Mouse (Mus musculus): ENCODE results near the gene Mmp11. TPM values are rescaled to one million over a fixed set of nuclear protein-coding genes. Genes with fewer than 3 reads are reported as not detected.

The Mmp11 gene
- polyA plus RNA-seq, 1 experiment from 2014 or later, result 25.4 TPM

DNA sequence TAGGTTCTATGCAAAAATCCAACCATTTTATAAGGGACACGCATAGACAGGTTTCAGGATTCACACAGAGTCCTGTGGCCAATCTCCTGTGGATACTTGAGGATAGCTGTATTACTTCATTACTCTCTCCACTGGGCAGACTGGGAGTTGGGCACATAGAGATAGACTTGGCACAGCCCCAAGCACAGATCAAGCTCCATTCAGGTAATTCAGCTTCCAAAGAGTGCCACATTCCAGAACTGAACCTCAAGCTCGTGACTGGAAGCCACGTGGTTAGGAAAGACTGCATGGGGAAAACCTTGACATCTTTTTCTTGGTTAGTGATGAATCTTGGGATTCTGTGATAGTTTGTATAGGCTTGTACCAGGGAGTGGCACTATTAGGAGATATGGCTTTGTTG is 57.5 kb downstream of the Mmp11 start:
- peaks cover 7% of the 10 kb centered on the region for H3K4me1 ChIP-seq (ENCODE audit: control insufficient read depth, insufficient read depth, low read length)
- no peak overlapping the region for H3K4me3 ChIP-seq (ENCODE audit: low read length)
- H3K4me2 ChIP-seq (ENCODE audit: low read depth, low read length), result no peak overlapping the region
- H3K27ac ChIP-seq (ENCODE audit: low read length), result no peak overlapping the region
- no peaks in the 10 kb centered on the region for H3K36me3 ChIP-seq (ENCODE audit: control insufficient read depth, insufficient read depth, low read length)
- H3K27me3 ChIP-seq (replicated peaks; ENCODE audit: control insufficient read depth, insufficient read depth, low read length), result no peaks in the 10 kb centered on the region
- no peak overlapping the region for H3K9ac ChIP-seq (ENCODE audit: low read depth, low read length)
- ATAC-seq, result no peak
- no peaks in the 10 kb centered on the region for H3K9me3 ChIP-seq (ENCODE audit: control insufficient read depth, low read length)
- WGBS, result 85% methylated on average over 3 of the region's 3 CpGs

- H3K36me3 ChIP-seq (ENCODE audit: control insufficient read depth, insufficient read depth, low read length), result no peaks in the 10 kb centered on the region
- H3K27me3 ChIP-seq (replicated peaks; ENCODE audit: control insufficient read depth, insufficient read depth, low read length), result no peaks in the 10 kb centered on the region
- peak overlapping the region; percentile 66 for H3K4me2 ChIP-seq (ENCODE audit: low read depth, low read length)
- H3K27ac ChIP-seq (ENCODE audit: low read length), result no peak overlapping the region
- H3K9ac ChIP-seq (ENCODE audit: low read depth, low read length), result peak overlapping the region; percentile 58; the same call in 1 of the 2 replicates
- H3K4me1 ChIP-seq (ENCODE audit: control insufficient read depth, insufficient read depth, low read length), result peaks cover 8% of the 10 kb centered on the region
- H3K9me3 ChIP-seq (ENCODE audit: control insufficient read depth, low read length), result no peaks in the 10 kb centered on the region
- peak overlapping the region; percentile 47; the same call in 1 of the 2 replicates for H3K4me3 ChIP-seq (ENCODE audit: low read length)
- ATAC-seq, result no peak
- 36% methylated on average over 10 of the region's 10 CpGs for WGBS
Measured at GRCm38 (mm10) chr10:75873543-75874170, 62.6 kb downstream of the Mmp11 start.

Other genes starting within 250 kb of the Mmp11 start
- gene Cabin1, start 172.2 kb downstream of the Mmp11 start, polyA plus RNA-seq (2015; fragmentation: Nextera tagmentation; extraction: Ambion mirVana), result 26.4 and 27.1 TPM in 2 replicates
- 82.0 and 92.1 TPM in 2 replicates for gene Ddt, start 163.1 kb downstream of the Mmp11 start, polyA plus RNA-seq (2015; fragmentation: Nextera tagmentation; extraction: Ambion mirVana)
- not detected in 2 replicates for gene Gm20441, start 155.5 kb downstream of the Mmp11 start, polyA plus RNA-seq (2015; fragmentation: Nextera tagmentation; extraction: Ambion mirVana)
- 49.1 and 53.1 TPM in 2 replicates for gene Gstt3, start 155.1 kb downstream of the Mmp11 start, polyA plus RNA-seq (2015; fragmentation: Nextera tagmentation; extraction: Ambion mirVana)
- 16.4 and 19.2 TPM in 2 replicates for gene Gstt1, start 137.9 kb downstream of the Mmp11 start, polyA plus RNA-seq (2015; fragmentation: Nextera tagmentation; extraction: Ambion mirVana)
- gene Gstt4, start 114.0 kb downstream of the Mmp11 start, polyA plus RNA-seq (2015; fragmentation: Nextera tagmentation; extraction: Ambion mirVana), result not detected in 2 replicates
- gene Gstt2, start 99.1 kb downstream of the Mmp11 start, polyA plus RNA-seq (2015; fragmentation: Nextera tagmentation; extraction: Ambion mirVana), result 78.3 and 83.7 TPM in 2 replicates
- 1,982 and 2,201 TPM in 2 replicates for gene Mif, start 76.3 kb downstream of the Mmp11 start, polyA plus RNA-seq (2015; fragmentation: Nextera tagmentation; extraction: Ambion mirVana)
- 6.8 and 9.7 TPM in 2 replicates for gene Derl3, start 43.1 kb downstream of the Mmp11 start, polyA plus RNA-seq (2015; fragmentation: Nextera tagmentation; extraction: Ambion mirVana)
- gene Smarcb1, start 14.9 kb downstream of the Mmp11 start, polyA plus RNA-seq (2015; fragmentation: Nextera tagmentation; extraction: Ambion mirVana), result 149 and 171 TPM in 2 replicates
- gene Chchd10, start 3.4 kb downstream of the Mmp11 start, polyA plus RNA-seq (2015; fragmentation: Nextera tagmentation; extraction: Ambion mirVana), result 252 and 271 TPM in 2 replicates
- 0.29 and 0.51 TPM in 2 replicates for gene Gm867, start 4.2 kb upstream of the Mmp11 start, polyA plus RNA-seq (2015; fragmentation: Nextera tagmentation; extraction: Ambion mirVana)
- 0.68 TPM in 1 of 2 replicates, not detected in the other for gene Vpreb3, start 6.6 kb upstream of the Mmp11 start, polyA plus RNA-seq (2015; fragmentation: Nextera tagmentation; extraction: Ambion mirVana)
- gene Gm5134, start 18.0 kb upstream of the Mmp11 start, polyA plus RNA-seq (2015; fragmentation: Nextera tagmentation; extraction: Ambion mirVana), result not detected in 2 replicates
- gene Zfp280b, start 96.2 kb upstream of the Mmp11 start, polyA plus RNA-seq (2015; fragmentation: Nextera tagmentation; extraction: Ambion mirVana), result 16.4 and 16.6 TPM in 2 replicates
- gene Slc5a4b, start 174.5 kb upstream of the Mmp11 start, polyA plus RNA-seq (2015; fragmentation: Nextera tagmentation; extraction: Ambion mirVana), result 0.73 and 1.4 TPM in 2 replicates
- gene Slc5a4a, start 211.0 kb upstream of the Mmp11 start, polyA plus RNA-seq (2015; fragmentation: Nextera tagmentation; extraction: Ambion mirVana), result 0.21 and 0.28 TPM in 2 replicates

Data from intestine, embryonic 16.5 days (tissue).